Mouse (Mus musculus): ENCODE results near the gene Mrpl27. TPM values are rescaled to one million over a fixed set of nuclear protein-coding genes. Genes with fewer than 3 reads are reported as not detected.

The Mrpl27 gene
- polyA plus RNA-seq, 1 experiment from 2014 or later = 138 TPM

DNA sequence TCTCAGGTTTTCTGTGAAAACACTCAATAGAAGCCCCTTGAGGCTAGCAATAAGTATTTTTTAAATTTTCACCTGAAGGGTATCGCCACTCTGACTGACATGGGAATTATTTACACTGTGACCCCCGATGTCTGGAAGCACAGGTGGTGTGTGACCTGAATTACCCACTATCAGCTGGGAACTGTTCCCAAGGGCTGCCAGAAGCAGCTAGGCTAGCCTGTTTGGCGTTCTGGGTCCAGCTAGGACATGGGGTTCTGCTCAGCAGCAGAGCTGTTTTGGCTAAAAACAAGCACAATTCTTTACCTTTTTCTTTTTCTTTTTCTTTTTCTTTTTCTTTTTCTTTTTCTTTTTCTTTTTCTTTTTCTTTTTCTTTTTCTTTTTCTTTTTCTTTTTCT is 48.6 kb downstream of the Mrpl27 start:
- no peak overlapping the region for H3K4me2 ChIP-seq
- H3K9me3 ChIP-seq = no peaks in the 10 kb centered on the region
- ATAC-seq (replicated peaks) = no peak
- no peaks in the 10 kb centered on the region for H3K27me3 ChIP-seq (replicated peaks)
- H3K4me3 ChIP-seq = no peak overlapping the region
- no peaks in the 10 kb centered on the region for H3K4me1 ChIP-seq
- H3K27ac ChIP-seq = no peak overlapping the region
- H3K36me3 ChIP-seq (replicated peaks) = no peaks in the 10 kb centered on the region
- WGBS = 59% methylated on average over 3 of the region's 3 CpGs
- no peak overlapping the region for H3K9ac ChIP-seq

GRCm38 (mm10) chr11:94704020-94704419 is 50.5 kb downstream of the Mrpl27 start:
- no peaks in the 10 kb centered on the region for H3K36me3 ChIP-seq (replicated peaks)
- no peaks in the 10 kb centered on the region for H3K4me1 ChIP-seq
- H3K4me3 ChIP-seq = no peak overlapping the region
- H3K27me3 ChIP-seq (replicated peaks) = no peaks in the 10 kb centered on the region
- ATAC-seq (replicated peaks) = no peak
- H3K9ac ChIP-seq = no peak overlapping the region
- no peak overlapping the region for H3K4me2 ChIP-seq
- no peak overlapping the region for H3K27ac ChIP-seq
- no peaks in the 10 kb centered on the region for H3K9me3 ChIP-seq
- WGBS = 42% methylated on average over 7 of the region's 7 CpGs

DNA sequence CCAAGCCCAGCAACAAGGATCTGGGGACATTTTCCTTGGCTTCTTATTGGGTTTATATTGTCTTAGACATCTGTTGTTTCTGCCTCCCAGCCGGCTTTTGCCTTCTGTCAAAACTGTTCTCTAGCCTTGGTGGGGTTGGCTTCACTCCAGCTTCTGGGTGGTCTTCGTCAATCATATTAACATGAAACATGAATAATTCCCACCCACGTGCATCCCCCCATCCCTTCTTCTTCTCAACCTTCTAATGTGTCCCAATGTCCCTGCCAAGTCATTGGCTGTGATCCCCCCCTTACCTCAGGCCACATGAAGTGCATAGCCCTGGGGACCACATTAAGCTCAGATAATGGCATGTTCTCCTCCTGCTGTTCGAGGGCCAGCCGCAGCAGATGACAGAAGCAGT is 50.9 kb downstream of the Mrpl27 start, which contains the start of gene Gm11541:
Gene Gm11541, minus strand, starts transcription at position 28 of the 400 bp plus-strand sequence.
- Histone ChIP-seq H3K9me3 (no peaks in the 10 kb centered on the region), H3K4me3 (no peak within 1 kb of the TSS), H3K36me3 (replicated peaks) (no peaks in the 10 kb centered on the region), H3K27me3 (replicated peaks) (no peaks in the 10 kb centered on the region), H3K27ac (no peak within 1 kb of the TSS), H3K4me1 (no peaks in the 10 kb centered on the region), H3K4me2 (no peak within 1 kb of the TSS), H3K9ac (no peak within 1 kb of the TSS)
- no peak for ATAC-seq (replicated peaks)
- WGBS = 51% methylated on average over 5 of the region's 5 CpGs

Other genes with a start within 250 kb of the Mrpl27 start
- 17.7 and 20.7 TPM in 2 replicates for gene Cacna1g, start 179.6 kb upstream of the Mrpl27 start, polyA plus RNA-seq (2015; fragmentation: Nextera tagmentation; extraction: Ambion mirVana)
- 0.48 and 0.69 TPM in 2 replicates for gene Spata20, start 167.6 kb upstream of the Mrpl27 start, polyA plus RNA-seq (2015; fragmentation: Nextera tagmentation; extraction: Ambion mirVana)
- 0.72 and 1.2 TPM in 2 replicates for gene Epn3, start 153.8 kb upstream of the Mrpl27 start, polyA plus RNA-seq (2015; fragmentation: Nextera tagmentation; extraction: Ambion mirVana)
- gene Mycbpap, start 132.0 kb upstream of the Mrpl27 start, polyA plus RNA-seq (2015; fragmentation: Nextera tagmentation; extraction: Ambion mirVana) = 4.1 and 4.5 TPM in 2 replicates
- gene Rsad1, start 104.5 kb upstream of the Mrpl27 start, polyA plus RNA-seq (2015; fragmentation: Nextera tagmentation; extraction: Ambion mirVana) = 9.1 and 9.7 TPM in 2 replicates
- 0.33 and 0.61 TPM in 2 replicates for gene Chad, start 88.7 kb upstream of the Mrpl27 start, polyA plus RNA-seq (2015; fragmentation: Nextera tagmentation; extraction: Ambion mirVana)
- 1.6 and 1.7 TPM in 2 replicates for gene Acsf2, start 51.9 kb upstream of the Mrpl27 start, polyA plus RNA-seq (2015; fragmentation: Nextera tagmentation; extraction: Ambion mirVana)
- gene Lrrc59, start 24.0 kb upstream of the Mrpl27 start, polyA plus RNA-seq (2015; fragmentation: Nextera tagmentation; extraction: Ambion mirVana) = 165 and 166 TPM in 2 replicates
- gene Eme1, start 197 bp downstream of the Mrpl27 start, polyA plus RNA-seq (2015; fragmentation: Nextera tagmentation; extraction: Ambion mirVana) = 3.1 and 3.5 TPM in 2 replicates
- gene Xylt2, start 23.7 kb downstream of the Mrpl27 start, polyA plus RNA-seq (2015; fragmentation: Nextera tagmentation; extraction: Ambion mirVana) = 12.8 and 14.5 TPM in 2 replicates
- not detected in 2 replicates for gene Gm11541, start 50.7 kb downstream of the Mrpl27 start, polyA plus RNA-seq (2015; fragmentation: Nextera tagmentation; extraction: Ambion mirVana)
- 0.14 TPM in 1 of 2 replicates, not detected in the other for gene Cdc34b, start 88.0 kb downstream of the Mrpl27 start, polyA plus RNA-seq (2015; fragmentation: Nextera tagmentation; extraction: Ambion mirVana)
- not detected in 2 replicates for gene Tmem92, start 128.9 kb downstream of the Mrpl27 start, polyA plus RNA-seq (2015; fragmentation: Nextera tagmentation; extraction: Ambion mirVana)

Measured in midbrain, embryonic 15.5 days (tissue).